Mouse (Mus musculus): Measurements from ENCODE around the gene Ilf2.

GRCm38 (mm10) chr3:90443977-90444376, 31.9 kb upstream of the Ilf2 start:
- TF ChIP-seq POLR2A (IDR thresholded peaks at IDR 0.05; ENCODE audit: insufficient read length, low read depth) = no peak
- TF ChIP-seq TCF3 (IDR thresholded peaks at IDR 0.05; ENCODE audit: insufficient read length, low read depth) = no peak
- TF ChIP-seq MYOG (IDR thresholded peaks at IDR 0.05; ENCODE audit: control insufficient read depth in 1 of 3, insufficient read depth in 1 of 3, insufficient read length in 2 of 3, low read depth in 2 of 3) = no peak
- no peak for TF ChIP-seq SRF (IDR thresholded peaks at IDR 0.05; ENCODE audit: control insufficient read depth, insufficient read length, low read depth)
- TF ChIP-seq MAX (IDR thresholded peaks at IDR 0.05; ENCODE audit: low read depth) = no peak
- no peak for TF ChIP-seq TCF12 (IDR thresholded peaks at IDR 0.05; ENCODE audit: insufficient read depth, poor library complexity, severe bottlenecking)
- TF ChIP-seq E2F4 (IDR thresholded peaks at IDR 0.05; ENCODE audit: insufficient read depth) = no peak
- TF ChIP-seq USF1 (IDR thresholded peaks at IDR 0.05; ENCODE audit: low read depth) = no peak
